Mouse (Mus musculus) right cerebral cortex, postnatal 14 days (tissue): ENCODE results near the gene Mmp27.

Experiments used
- DNase-seq: peaks from one replicate; pipeline ENCODE4 v3.0.0; 2022

Mmp27 gene

GRCm38 (mm10) chr9:7604005-7604404, 32.8 kb downstream of the Mmp27 start:
- no peak for DNase-seq

DNA sequence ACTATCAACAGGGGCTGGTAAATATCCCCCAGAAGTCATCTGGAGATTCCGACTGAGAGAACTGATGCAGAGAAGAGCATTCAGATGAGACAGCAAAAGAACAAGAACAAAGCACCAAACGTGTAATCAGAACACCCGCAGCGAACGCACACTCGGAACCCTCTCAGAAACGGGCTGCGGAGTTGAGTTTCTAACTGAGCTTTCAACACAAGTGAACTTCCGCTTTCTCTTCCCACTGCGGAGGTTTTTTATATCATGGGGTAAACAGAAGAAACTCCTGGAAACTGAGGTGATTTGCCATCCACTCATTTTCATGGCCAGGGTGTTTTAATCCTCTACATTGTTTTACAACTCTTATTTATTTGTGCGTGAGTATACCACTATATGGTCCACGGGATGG, 34.4 kb downstream of the Mmp27 start:
- no peak for DNase-seq

DNA sequence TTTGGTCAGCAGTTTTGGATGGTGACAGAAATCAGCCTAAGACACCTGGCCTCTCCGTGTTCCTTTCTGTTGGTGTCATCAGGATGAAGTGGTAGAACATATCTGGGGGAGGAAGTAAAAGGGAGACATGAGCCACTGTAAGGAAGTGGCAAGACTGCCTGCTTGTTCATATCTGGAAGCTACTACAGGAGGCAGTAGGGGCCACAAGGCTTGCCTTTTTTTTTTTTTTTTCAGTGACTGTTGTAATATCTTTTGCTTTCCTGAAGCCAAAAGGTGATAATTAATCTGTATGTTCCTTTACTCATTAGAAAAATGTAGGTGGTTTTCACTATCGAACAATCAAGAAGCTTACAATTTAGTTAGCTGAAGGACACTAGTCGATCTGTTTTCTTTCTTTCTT, 51.4 kb downstream of the Mmp27 start:
- DNase-seq, result no peak

DNA sequence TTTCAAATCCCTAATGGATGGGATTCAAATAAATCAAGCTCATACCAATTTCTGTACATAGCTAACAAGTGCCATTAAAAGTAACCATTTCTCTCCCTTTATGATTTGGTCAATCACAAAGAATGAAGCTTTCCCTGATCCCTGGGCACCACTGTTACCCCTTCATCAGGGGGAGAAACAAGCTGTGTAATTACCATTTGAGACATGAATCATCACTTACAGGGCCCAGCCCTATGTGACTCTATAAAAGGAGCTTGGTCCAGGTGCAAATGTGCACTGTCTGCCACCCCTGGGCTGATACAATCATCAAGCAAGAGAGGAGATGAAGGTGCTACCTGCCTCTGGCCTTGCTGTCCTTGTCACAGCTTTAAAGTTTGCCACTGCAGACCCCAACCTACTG, 56.7 kb downstream of the Mmp27 start, which contains the start of gene Mmp20:
Gene Mmp20 (plus strand): TSS at position 301 of the 400 bp plus-strand sequence.
- no peak for DNase-seq
